Mouse (Mus musculus) neutrophil, adult 5-6 weeks (primary cell): ENCODE data around the gene Gpr146. TPM values are rescaled to one million over a fixed set of nuclear protein-coding genes. Genes with fewer than 3 reads are reported as not detected.
"Not testable (repeated sequence)": the region's sequence is repeated elsewhere in the genome, so short reads cannot be mapped to it uniquely, and the experiment has no call there.

Experiments
- ATAC-seq: fragments of 151-379, 151-347 bp; 2 replicates; pipeline ENCODE4 v1.8.0; 2017; ENCODE audit warnings: mild to moderate bottlenecking, moderate TSS enrichment; ENCODE audit not compliant: insufficient number of reproducible peaks, poor library complexity, low FRiP score, severe bottlenecking; ENCODE audit errors: extremely low read depth
- total RNA-seq: library from RNA; stranded (forward); fragments of 200-1000 nt; gene quantifications from 2 replicates; pipeline ENCODE4 v1.2.3, GENCODE M21; 2017

Gene Gpr146
- 44.6 and 45.5 TPM in 2 replicates for total RNA-seq

- no peak for ATAC-seq
Observed at GRCm38 (mm10) chr5:139377468-139378270, at the start of gene Gpr146. TSS of gene Gpr146 (plus strand) at chr5:139377697.

GRCm38 (mm10) chr5:139330766-139331165 is 46.7 kb upstream of the Gpr146 start:
- no peak for ATAC-seq

GRCm38 (mm10) chr5:139331742-139332141 is 45.8 kb upstream of the Gpr146 start:
- ATAC-seq = peak; percentile 63; the same call in 1 of the 2 replicates

- no peak for ATAC-seq
Observed at GRCm38 (mm10) chr5:139332590-139333272, 44.8 kb upstream of the Gpr146 start.

GRCm38 (mm10) chr5:139333301-139334013 is 44.0 kb upstream of the Gpr146 start:
- no peak for ATAC-seq

GRCm38 (mm10) chr5:139334394-139334793 is 43.1 kb upstream of the Gpr146 start:
- not testable (repeated sequence) for ATAC-seq

- ATAC-seq = no peak
Observed at GRCm38 (mm10) chr5:139335634-139336033, 41.9 kb upstream of the Gpr146 start.

GRCm38 (mm10) chr5:139337826-139338370 is 39.6 kb upstream of the Gpr146 start:
- no peak for ATAC-seq

- no peak for ATAC-seq
Observed at GRCm38 (mm10) chr5:139338403-139338802, 39.1 kb upstream of the Gpr146 start.

GRCm38 (mm10) chr5:139338891-139339290 is 38.6 kb upstream of the Gpr146 start:
- ATAC-seq = no peak

- ATAC-seq = peak; percentile 73
Observed at GRCm38 (mm10) chr5:139344021-139344686, 33.3 kb upstream of the Gpr146 start.

- ATAC-seq = peak; percentile 96
Observed at GRCm38 (mm10) chr5:139344687-139345363, 32.7 kb upstream of the Gpr146 start.

- ATAC-seq = no peak
Observed at GRCm38 (mm10) chr5:139345364-139345714, 32.2 kb upstream of the Gpr146 start.

GRCm38 (mm10) chr5:139347225-139347624 is 30.3 kb upstream of the Gpr146 start:
- no peak for ATAC-seq

GRCm38 (mm10) chr5:139349713-139350112 is 27.8 kb upstream of the Gpr146 start:
- ATAC-seq = no peak

GRCm38 (mm10) chr5:139351134-139351533 is 26.4 kb upstream of the Gpr146 start, which contains the start of gene Cox19:
TSS of gene Cox19 (minus strand) at chr5:139351418.
- ATAC-seq = no peak

- no peak for ATAC-seq
Observed at GRCm38 (mm10) chr5:139351628-139352027, 25.9 kb upstream of the Gpr146 start.

GRCm38 (mm10) chr5:139352317-139352716 is 25.2 kb upstream of the Gpr146 start, which contains the start of gene Cyp2w1:
TSS of gene Cyp2w1 (plus strand) at chr5:139352617.
- no peak for ATAC-seq
